ENCODE assay signal across 9 mouse cellular contexts in the genomic region with DNA sequence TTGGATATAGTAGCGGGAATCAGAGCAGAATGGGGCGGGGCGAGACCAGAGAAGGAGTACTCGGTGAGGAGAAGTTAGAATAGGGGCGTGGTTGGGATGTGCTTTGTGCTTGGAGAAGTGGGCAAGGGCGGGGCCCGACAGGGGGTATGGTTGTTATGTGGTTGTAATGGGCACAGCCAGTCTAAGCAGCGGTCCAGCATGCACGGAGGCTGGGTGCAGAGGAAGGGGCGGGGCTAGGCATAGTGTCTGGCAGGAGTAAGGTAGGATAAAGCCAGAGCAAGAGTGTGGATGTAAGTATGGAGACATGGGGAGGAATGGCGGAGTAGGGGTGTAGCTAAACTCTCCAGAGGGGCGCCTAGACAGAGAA. TPM values are rescaled to one million over a fixed set of nuclear protein-coding genes. Genes with fewer than 3 reads are reported as not detected.
A peak's percentile ranks its signal among the peaks of the same experiment; 100 is the strongest.
DNase-seq lines count a peak whose midpoint lies in the region; ATAC-seq and TF ChIP-seq lines count a peak whose summit lies in the region.
"Had no signal": no experiment of that assay in that cellular context is flagged by ENCODE, and none has a peak within 500 bp of the region (broad histone marks: within the 10 kb centered on the region; RNA-seq: fewer than 3 reads in every experiment).

No protein-coding gene starts in this region.

- intact Hi-C loops in heart, postnatal 25 days (cut with DNase I) = no loop called here
- intact Hi-C loops in left cerebral cortex, postnatal 36 days (cut with DNase I) = no loop called here

- H3K4me1 ChIP-seq in heart, postnatal 0 days (ENCODE audit: control insufficient read depth, insufficient read depth) = peaks cover 9% of the 10 kb centered on the region
- H3K4me1 ChIP-seq in midbrain, embryonic 11.5 days (ENCODE audit: control insufficient read depth, insufficient read depth, low read length) = peaks cover 9% of the 10 kb centered on the region; the same call in 1 of the 2 replicates

- no peak overlapping the region for H3K27ac ChIP-seq in heart, postnatal 0 days (ENCODE audit: low read depth)
- H3K27ac ChIP-seq in midbrain, embryonic 11.5 days (ENCODE audit: low read depth, low read length) = no peak overlapping the region

- CTCF ChIA-PET in Patski (lab: Charles Lee) = no interaction called here

- WGBS in heart, postnatal 0 days = 4% methylated on average over 12 of the region's 12 CpGs
- WGBS in midbrain, embryonic 11.5 days = 2% methylated on average over 12 of the region's 12 CpGs

- no peak for TF ChIP-seq CTCF in heart, postnatal 0 days (IDR thresholded peaks at IDR 0.05; ENCODE audit: low read depth)
- no peak for TF ChIP-seq CTCF in Patski (IDR thresholded peaks at IDR 0.05)

- H3K4me2 ChIP-seq in heart, postnatal 0 days (ENCODE audit: low read depth, low read length) = peak overlapping the region; percentile 73
- H3K4me2 ChIP-seq in midbrain, embryonic 11.5 days = peak overlapping the region; percentile 87

- no peak for DNase-seq in heart, postnatal 0 days (ENCODE audit: low spot score)
- no peak for DNase-seq in heart, postnatal 25 days (ENCODE audit: low spot score)
- DNase-seq in Patski (ENCODE audit: low read depth, low spot score) = no peak
- no peak for DNase-seq in midbrain, embryonic 11.5 days (ENCODE audit: low spot score, missing footprints)
- no peak for DNase-seq in left cerebral cortex, postnatal 36 days (ENCODE audit: low spot score in 2 of 2)
- no peak for DNase-seq in retina, embryonic 14.5 days (ENCODE audit: low spot score)

- no peak for TF ChIP-seq EP300 in heart, postnatal 0 days (IDR thresholded peaks at IDR 0.05; ENCODE audit: low read depth)

- no peaks in the 10 kb centered on the region for H3K9me3 ChIP-seq in heart, postnatal 0 days (replicated peaks; ENCODE audit: control insufficient read depth, low read length)
- H3K9me3 ChIP-seq in midbrain, embryonic 11.5 days (ENCODE audit: control insufficient read depth, low read length) = no peaks in the 10 kb centered on the region
- H3K9me3 ChIP-seq: G1E had no signal

- POLR2A ChIA-PET in Patski (lab: Charles Lee) = no interaction called here

- H3K27me3 ChIP-seq in heart, postnatal 0 days (ENCODE audit: control insufficient read depth, insufficient read depth, low read length) = peaks cover 28% of the 10 kb centered on the region
- peaks cover 5% of the 10 kb centered on the region for H3K27me3 ChIP-seq in Patski
- peaks cover 7% of the 10 kb centered on the region; the same call in 1 of the 2 replicates for H3K27me3 ChIP-seq in midbrain, embryonic 11.5 days (ENCODE audit: control insufficient read depth, insufficient read depth, low read length)

- H3K4me3 ChIP-seq in heart, postnatal 0 days (ENCODE audit: low read depth, low read length) = peak overlapping the region; percentile 43
- peak overlapping the region; percentile 47 for H3K4me3 ChIP-seq in midbrain, embryonic 11.5 days (ENCODE audit: low read depth, low read length)

- in situ Hi-C loops in Patski (cut with MboI; ENCODE audit: low pct_unique_long_range_greater_than_20kb) = no loop called here

- no peaks in the 10 kb centered on the region for H3K36me3 ChIP-seq in heart, postnatal 0 days (replicated peaks; ENCODE audit: control insufficient read depth, insufficient read depth, low read length)
- no peaks in the 10 kb centered on the region for H3K36me3 ChIP-seq in midbrain, embryonic 11.5 days (ENCODE audit: control insufficient read depth, insufficient read depth, low read length)
- H3K36me3 ChIP-seq: G1E had no signal

- ATAC-seq in heart, postnatal 0 days (ENCODE audit: insufficient read depth, low read depth) = peak; percentile 39; the same call in 1 of the 2 replicates
- peak; percentile 5 for ATAC-seq in Patski
- ATAC-seq in hematopoietic stem cell, adult 5-6 weeks (replicated peaks in 1 of 2; ENCODE audit: insufficient read depth in 1 of 2, low FRiP score in 2 of 2, low TSS enrichment in 1 of 2, low read depth in 1 of 2, poor library complexity in 2 of 2, severe bottlenecking in 2 of 2) = peak; percentile 25 to 57; a peak in 2 of 4 replicates
- peak; percentile 77; the same call in 1 of the 2 replicates for ATAC-seq in midbrain, embryonic 11.5 days (ENCODE audit: low FRiP score)
- ATAC-seq in inflammation-experienced regulatory T-cells, adult 6 months = no peak

- no peak overlapping the region for H3K9ac ChIP-seq in heart, postnatal 0 days (replicated peaks; ENCODE audit: low read depth, low read length)
- H3K9ac ChIP-seq in midbrain, embryonic 11.5 days (ENCODE audit: low read length) = no peak overlapping the region

RNA-seq across cellular contexts. Expression of a gene that starts 28.8 kb away (rescaled TPM):
- total RNA-seq in heart, postnatal 0 days (2014; rRNA removed; ENCODE audit: low replicate concordance) = 0.31 TPM in 1 of 2 replicates, not detected in the other
- polyA plus RNA-seq in heart, postnatal 0 days (2015; fragmentation: Nextera tagmentation; extraction: Ambion mirVana) = 0.03 TPM in 1 of 2 replicates, not detected in the other
- total RNA-seq in heart, postnatal 25 days (2021) = not detected
- 0.01 TPM for polyA plus RNA-seq in Patski (2021)
- total RNA-seq in hematopoietic stem cell, adult 5-6 weeks (2017) = not detected in 2 replicates
- 19.0 and 20.7 TPM in 2 replicates for polyA plus RNA-seq in midbrain, embryonic 11.5 days (2014; fragmentation: Nextera tagmentation; extraction: Ambion mirVana)
- 100 to 1,000 TPM in 1 of 2 experiments, 10 to 100 TPM in 1; 65.0 to 119 TPM for total RNA-seq in left cerebral cortex, postnatal 36 days (2021)
- not detected for polyA plus RNA-seq in inflammation-experienced regulatory T-cells, adult 6 months (2017; shearing (Covaris generic))
- polyA plus RNA-seq: G1E had no signal

RNA-seq across cellular contexts. Expression of a gene that starts 52.2 kb away (rescaled TPM):
- 1,178 and 1,316 TPM in 2 replicates for total RNA-seq in heart, postnatal 0 days (2014; rRNA removed; ENCODE audit: low replicate concordance)
- polyA plus RNA-seq in heart, postnatal 0 days (2015; fragmentation: Nextera tagmentation; extraction: Ambion mirVana) = 974 and 1,039 TPM in 2 replicates
- 100 to 1,000 TPM; 385 to 513 TPM for total RNA-seq in heart, postnatal 25 days (2021)
- polyA plus RNA-seq in Patski (2021) = 616 TPM
- total RNA-seq in hematopoietic stem cell, adult 5-6 weeks (2017) = not detected in 2 replicates
- polyA plus RNA-seq in midbrain, embryonic 11.5 days (2014; fragmentation: Nextera tagmentation; extraction: Ambion mirVana) = 8.7 and 9.9 TPM in 2 replicates
- total RNA-seq in left cerebral cortex, postnatal 36 days (2021) = 10 to 100 TPM; 11.6 to 24.2 TPM
- under 1 TPM in 1 of 3 experiments, not detected in 2; 0.82 TPM for polyA plus RNA-seq in inflammation-experienced regulatory T-cells, adult 6 months (2017; shearing (Covaris generic))
- total RNA-seq: G1E had no signal
- polyA plus RNA-seq: G1E had no signal

RNA-seq across cellular contexts. Expression of a gene that starts 57.2 kb away (rescaled TPM):
- 389 and 420 TPM in 2 replicates for total RNA-seq in heart, postnatal 0 days (2014; rRNA removed; ENCODE audit: low replicate concordance)
- 2,045 and 2,081 TPM in 2 replicates for polyA plus RNA-seq in heart, postnatal 0 days (2015; fragmentation: Nextera tagmentation; extraction: Ambion mirVana)
- total RNA-seq in heart, postnatal 25 days (2021) = 1,000 to 10,000 TPM; 1,992 to 2,010 TPM
- polyA plus RNA-seq in Patski (2021) = 1,249 TPM
- 130 and 138 TPM in 2 replicates for total RNA-seq in hematopoietic stem cell, adult 5-6 weeks (2017)
- polyA plus RNA-seq in midbrain, embryonic 11.5 days (2014; fragmentation: Nextera tagmentation; extraction: Ambion mirVana) = 562 and 580 TPM in 2 replicates
- total RNA-seq in left cerebral cortex, postnatal 36 days (2021) = 100 to 1,000 TPM; 374 to 435 TPM
- polyA plus RNA-seq in inflammation-experienced regulatory T-cells, adult 6 months (2017; shearing (Covaris generic)) = 100 to 1,000 TPM; 604 to 659 (median 643) TPM

RNA-seq across cellular contexts. Expression of a gene that starts 57.3 kb away (rescaled TPM):
- not detected in 2 replicates for total RNA-seq in heart, postnatal 0 days (2014; rRNA removed; ENCODE audit: low replicate concordance)
- 0.18 and 0.42 TPM in 2 replicates for polyA plus RNA-seq in heart, postnatal 0 days (2015; fragmentation: Nextera tagmentation; extraction: Ambion mirVana)
- not detected for total RNA-seq in heart, postnatal 25 days (2021)
- 1.5 TPM for polyA plus RNA-seq in Patski (2021)
- total RNA-seq in hematopoietic stem cell, adult 5-6 weeks (2017) = not detected in 2 replicates
- not detected in 2 replicates for polyA plus RNA-seq in midbrain, embryonic 11.5 days (2014; fragmentation: Nextera tagmentation; extraction: Ambion mirVana)
- total RNA-seq in left cerebral cortex, postnatal 36 days (2021) = not detected
- polyA plus RNA-seq in inflammation-experienced regulatory T-cells, adult 6 months (2017; shearing (Covaris generic)) = 1 to 10 TPM in 1 of 3 experiments, under 1 TPM in 1, not detected in 1; 0.68 to 2.6 TPM
- polyA plus RNA-seq: G1E had no signal

Comparison
In these comparisons a context has a peak if more than half of its experiments do, and no peak if none do; other contexts are left out.
1. RNA of a gene that starts 28.8 kb away (total RNA-seq): 65.0 to 119 TPM in left cerebral cortex, postnatal 36 days; 0.31 TPM in heart, postnatal 0 days, not detected in heart, postnatal 25 days and not detected in hematopoietic stem cell, adult 5-6 weeks; every median in the first group is over 10 times any median in the second.
2. RNA of a gene that starts 52.2 kb away (total RNA-seq): 1,178 to 1,316 TPM in heart, postnatal 0 days and 385 to 513 TPM in heart, postnatal 25 days; 11.6 to 24.2 TPM in left cerebral cortex, postnatal 36 days and not detected in hematopoietic stem cell, adult 5-6 weeks; every median in the first group is over 10 times any median in the second.